Mouse (Mus musculus) right cerebral cortex, postnatal 10 days (tissue): Measurements from ENCODE around the gene Cers1.
A peak's percentile ranks its signal among the peaks of the same experiment; 100 is the strongest.

Source experiments
- DNase-seq, 2 experiments: peaks; one replicate each; pipeline ENCODE4 v3.0.0; 2021; ENCODE audit warnings: low spot score in 2 of 2

The Cers1 gene

DNA sequence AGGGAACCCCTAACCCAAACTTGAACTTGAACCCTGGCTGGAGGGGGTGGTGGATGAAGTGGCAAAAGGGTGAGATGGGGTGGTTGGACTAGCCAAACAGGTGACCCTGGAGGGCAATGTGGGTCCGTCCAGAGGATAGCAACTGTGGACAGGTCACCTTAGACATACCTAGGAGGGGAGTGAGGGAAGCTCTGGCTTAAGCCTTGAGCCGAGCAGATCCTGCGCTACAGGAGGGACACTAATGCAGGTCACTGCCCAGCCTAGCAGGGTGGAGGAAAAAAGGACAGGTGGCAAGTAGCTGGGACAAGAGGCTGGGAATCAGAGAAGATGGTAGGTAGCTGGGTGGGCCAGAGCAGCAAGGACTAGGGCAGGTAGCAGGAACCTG lies 36.4 kb downstream of the Cers1 start:
- DNase-seq, result peak in 1 of 2 experiments; percentile 48

DNA sequence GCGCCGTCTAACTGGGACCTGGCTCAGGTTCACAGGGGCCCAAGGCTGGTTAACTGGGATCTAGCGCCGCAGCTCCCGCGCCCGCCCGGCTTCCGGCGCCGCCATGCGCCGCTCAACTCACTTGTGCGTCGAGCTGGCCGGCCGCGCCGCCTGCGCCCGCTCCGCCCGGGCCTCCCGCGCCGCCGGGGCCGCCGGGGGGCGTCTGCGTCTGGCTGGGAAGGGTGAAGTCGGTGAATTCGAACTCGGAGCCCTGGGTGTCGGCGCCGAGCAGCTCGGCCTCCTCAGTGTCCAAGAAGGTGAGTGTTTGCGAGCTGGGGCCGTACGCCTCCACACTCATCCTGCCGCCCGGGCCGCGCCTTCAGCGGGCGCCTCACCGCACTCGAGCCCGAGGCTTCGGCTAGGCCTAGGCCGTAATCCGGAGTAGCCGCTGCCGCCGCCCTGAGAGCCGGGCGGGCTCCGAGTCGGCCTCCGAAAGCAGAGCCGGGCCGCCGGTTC lies 37.1 kb downstream of the Cers1 start:
- peak in 1 of 2 experiments; percentile 57 for DNase-seq

DNA sequence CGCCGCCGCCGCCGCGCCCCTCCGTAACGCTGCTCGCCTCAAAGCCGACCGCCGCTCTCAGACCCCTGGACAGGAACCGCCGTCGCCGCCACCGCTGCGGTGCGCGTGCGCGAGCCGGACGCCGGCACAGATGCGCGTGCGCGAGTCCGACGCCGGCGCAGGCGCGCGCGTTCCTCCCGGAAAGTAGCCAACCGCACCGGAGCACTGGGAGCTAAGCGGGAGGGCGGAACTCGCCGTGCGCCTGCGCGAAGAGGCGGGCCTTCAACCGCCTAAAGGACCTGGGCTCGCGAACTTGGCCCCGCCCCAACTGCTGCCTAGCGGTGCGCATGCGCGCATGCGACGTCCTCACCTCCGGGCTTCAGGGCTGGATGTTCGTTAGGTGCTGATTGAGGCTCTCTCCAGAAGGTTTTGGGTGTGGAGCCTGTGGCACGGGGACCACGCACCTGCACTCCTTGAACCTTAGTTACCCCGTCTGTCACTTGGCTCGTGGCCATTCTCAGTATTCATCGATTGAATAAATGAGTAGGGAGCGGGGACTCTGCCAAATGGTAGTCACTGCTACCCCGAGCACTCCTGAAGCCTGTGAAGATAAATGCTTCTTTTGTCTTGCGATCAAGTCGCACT lies 37.7 kb downstream of the Cers1 start, which contains the start of gene Upf1:
Gene Upf1, minus strand, starts transcription at position 85 of the 624 bp plus-strand sequence.
- peak; percentile 99 to 100 for DNase-seq

DNA sequence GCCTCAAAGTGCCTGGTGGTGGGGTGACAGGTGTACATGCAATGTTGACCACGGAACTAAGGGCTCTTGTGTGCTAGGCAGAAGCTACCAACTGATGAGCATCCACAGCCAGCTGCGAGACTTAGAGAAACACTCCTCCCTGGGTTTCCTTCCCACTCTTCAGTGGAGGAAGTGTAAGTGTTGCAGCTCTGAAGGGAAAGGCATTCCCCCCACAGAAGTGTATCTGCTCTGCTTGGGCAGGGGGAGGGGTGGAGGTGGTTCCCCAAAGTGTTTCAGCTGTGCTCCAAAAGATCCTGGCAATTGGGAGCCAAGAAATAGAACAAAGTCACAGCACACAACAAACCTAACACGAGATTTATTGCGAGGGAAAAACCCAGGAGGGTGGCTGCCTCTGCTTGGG lies 38.4 kb downstream of the Cers1 start:
- DNase-seq, result peak in 1 of 2 experiments; percentile 52

DNA sequence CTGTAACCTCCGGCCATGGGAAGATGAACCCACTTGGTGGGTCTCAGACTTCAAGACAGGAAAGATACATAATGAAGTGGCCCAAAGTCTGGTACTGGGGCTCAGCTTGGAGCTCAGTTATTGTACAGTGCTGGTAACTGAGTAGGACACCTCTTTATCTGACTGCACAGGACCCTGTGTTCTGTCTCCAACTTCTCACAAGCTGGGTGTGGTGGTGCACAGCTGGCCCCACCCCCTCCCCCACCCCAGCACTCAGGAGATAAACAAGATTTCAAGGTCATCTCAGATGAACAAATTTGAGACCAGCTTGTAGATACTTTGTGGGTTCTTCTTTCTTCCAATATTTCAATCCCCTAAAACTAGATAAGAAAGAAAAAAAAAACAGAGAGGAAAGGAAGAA lies 40.5 kb downstream of the Cers1 start:
- no peak for DNase-seq

DNA sequence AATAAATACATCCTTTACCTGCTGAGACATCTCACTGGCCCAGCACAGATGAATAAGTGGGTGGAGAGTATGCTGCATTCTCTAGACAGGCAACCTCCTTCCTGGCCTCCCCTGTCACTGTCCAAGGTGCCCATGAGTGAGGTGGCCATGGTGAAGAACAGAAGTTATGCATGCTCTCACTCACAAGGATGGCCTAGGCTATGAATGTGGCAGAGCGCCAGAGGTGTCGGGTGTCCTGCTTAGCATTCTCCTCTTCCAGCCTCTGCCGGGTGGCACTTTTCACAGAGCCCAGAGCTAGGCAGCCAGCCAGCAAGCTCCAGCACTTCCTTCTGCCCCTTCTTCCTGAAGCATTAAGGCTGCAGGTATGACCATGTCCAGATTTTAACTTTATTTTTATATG lies 43.8 kb downstream of the Cers1 start:
- peak in 1 of 2 experiments; percentile 55 for DNase-seq

DNA sequence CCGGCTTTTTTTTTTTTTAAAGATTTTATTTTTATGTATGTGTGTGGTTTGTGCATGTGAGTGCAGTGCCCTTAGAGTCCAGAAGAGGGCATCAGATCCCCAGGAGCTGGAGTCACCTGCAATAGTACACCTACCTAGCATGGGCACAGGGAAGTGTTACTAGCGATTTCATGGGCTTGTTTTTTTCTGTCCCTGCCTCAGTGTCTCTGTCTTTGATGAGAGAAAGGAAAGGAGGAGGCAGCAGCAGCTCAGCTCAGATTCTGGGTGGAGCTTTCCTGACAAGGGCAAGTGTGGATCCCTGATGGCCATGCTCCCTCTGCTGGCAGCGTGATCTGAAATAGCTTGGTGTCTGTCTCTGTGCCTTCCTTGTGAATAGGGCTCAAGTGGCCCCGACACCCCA lies 45.2 kb downstream of the Cers1 start:
- DNase-seq, result peak in 1 of 2 experiments; percentile 37

DNA sequence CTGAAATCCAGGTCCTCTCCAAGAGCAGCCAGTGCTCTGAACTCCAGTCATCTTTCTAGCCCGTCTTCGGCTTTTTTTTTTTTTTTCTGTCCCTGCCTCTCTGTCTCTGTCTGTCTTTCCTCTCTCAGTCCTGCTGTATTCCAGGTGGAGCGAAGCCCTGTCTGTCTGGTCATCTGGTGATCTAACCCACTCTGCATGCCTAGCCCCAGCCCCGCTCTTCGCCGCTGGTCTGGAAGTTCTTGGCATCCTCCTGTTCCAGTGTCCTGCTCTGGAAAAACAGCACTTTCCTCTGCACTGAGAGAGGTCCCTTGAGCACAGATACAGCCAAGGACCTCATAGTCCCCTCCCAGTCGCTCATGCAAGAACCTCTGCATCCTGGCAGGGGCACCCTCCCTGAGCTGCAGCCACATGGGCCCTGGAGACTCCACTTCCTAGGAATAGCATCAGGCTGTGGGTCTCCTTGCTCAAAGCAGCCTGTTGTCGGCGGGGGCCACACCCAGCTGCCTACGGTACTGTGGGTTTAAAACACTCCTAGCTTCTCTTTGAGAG lies 46.0 kb downstream of the Cers1 start:
- no peak for DNase-seq

DNA sequence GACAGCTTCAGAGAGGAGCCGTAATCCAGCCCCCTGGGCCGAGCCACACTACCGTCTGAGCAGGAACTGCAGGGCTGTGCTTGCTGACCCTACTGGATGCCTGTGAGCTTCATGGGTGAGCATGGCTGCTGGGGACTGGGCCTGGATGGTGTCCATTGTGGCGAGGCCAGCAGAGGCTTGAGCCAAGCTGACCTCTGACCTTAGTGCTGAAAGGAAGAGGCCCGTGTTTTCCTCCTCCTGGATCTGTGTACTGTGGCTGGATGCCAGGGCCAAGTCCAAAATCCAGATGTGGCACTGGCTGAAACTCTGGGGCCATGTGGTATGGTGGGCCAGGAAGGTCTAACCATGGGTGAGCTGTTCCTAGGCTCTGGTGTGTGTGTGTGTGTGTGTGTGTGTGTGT lies 48.5 kb downstream of the Cers1 start:
- peak in 1 of 2 experiments; percentile 30 for DNase-seq

DNA sequence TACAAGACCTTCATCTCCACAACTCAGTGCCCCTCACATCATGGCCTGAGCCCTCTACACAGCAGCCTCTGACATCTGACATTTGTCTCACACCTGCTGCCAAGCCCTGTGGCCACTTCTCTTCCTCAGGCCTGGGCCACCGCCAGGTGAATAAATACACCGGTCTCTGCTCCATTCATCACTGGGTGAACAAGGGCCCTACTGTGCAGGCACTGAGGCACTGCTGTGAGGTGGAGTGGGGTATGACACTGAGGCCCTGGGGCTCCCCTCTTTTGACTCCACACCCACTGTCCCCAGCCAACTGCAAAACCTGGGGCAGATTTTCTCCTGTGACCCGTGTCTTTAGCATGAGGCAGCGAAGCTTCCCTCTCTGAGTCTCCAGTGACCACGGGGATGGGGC lies 51.0 kb downstream of the Cers1 start:
- DNase-seq, result no peak

DNA sequence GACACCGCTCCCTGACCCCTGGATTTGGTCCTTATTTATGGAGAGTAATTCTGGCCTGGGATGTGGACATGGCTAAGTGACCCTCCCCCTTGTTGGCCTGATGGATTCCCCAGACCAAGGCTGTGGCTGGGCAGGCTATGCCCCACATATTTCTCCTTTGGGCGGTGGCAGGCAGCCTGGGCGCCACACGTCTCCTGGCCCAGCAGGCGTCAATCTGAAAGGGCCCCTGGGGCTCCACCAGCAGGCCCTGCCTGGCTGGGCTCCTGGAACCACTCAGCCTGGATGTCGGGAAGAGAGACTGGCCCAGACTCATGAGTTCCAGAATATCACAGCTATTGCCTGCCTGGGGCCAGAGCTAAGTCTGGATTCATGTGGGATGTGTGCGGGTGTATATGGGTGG lies 54.9 kb downstream of the Cers1 start:
- DNase-seq, result no peak

DNA sequence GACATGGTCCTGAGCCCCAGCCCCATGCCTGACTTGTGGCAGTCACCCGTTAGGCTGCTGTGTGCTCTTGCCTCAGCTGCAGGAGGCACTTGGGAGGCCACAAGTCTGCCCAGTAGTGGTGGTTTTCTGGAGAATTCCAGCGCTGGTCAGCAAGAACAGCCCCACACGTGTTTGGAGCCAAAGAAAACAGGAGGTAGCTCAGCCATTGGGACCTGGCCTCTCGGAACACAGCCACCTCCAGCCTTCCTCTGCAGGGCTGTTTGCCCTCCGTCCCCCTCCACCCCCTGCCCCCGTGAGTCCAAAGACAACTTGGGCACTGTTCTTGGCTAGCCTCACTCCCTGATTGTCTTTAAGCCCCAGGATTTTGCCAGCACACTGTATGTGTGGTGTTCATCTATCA lies 56.4 kb downstream of the Cers1 start:
- DNase-seq, result no peak

DNA sequence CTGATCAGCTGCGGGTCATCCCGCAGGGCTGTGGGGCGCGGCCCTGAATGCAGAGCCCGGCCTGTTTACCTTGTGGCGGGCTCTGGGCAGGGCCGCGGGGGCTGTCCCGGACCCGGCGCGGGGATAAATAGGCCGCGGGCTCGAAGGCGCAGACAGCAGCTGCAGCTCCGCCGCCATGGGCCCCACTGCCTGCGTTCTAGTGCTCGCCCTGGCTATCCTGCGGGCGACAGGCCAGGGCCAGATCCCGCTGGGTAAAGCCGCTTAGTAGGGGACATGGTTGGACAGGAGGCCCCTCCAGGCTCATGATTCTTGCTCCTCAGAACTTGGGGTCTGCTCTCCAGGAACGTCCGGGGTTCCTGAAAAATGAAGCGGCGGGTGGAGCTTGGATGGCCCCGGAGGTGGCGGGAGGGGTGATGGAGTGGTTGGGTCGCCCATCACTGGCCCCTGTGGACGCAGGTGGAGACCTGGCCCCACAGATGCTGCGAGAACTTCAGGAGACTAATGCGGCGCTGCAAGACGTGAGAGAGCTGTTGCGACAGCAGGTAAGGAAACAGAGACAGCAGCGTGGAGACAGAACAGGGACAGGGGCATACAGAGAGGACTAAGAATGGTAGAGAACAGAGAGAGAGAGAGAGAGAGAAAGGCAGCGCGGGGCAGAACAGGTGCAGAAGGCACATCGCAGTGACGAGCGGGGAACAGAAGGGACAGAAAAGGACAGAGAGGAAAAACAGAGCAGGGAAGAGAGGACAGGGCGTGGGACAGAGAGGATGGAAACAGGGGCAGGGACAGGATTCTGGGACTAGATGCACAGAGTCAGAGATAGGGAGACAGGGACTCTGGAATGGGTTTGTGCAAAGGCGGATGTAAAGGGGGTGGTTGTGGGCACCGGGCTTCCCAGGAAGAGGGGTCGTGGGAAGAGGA lies 58.1 kb downstream of the Cers1 start, which contains the start of gene Comp:
Gene Comp, plus strand, starts transcription at position 162 of the 921 bp plus-strand sequence.
- DNase-seq, result no peak

DNA sequence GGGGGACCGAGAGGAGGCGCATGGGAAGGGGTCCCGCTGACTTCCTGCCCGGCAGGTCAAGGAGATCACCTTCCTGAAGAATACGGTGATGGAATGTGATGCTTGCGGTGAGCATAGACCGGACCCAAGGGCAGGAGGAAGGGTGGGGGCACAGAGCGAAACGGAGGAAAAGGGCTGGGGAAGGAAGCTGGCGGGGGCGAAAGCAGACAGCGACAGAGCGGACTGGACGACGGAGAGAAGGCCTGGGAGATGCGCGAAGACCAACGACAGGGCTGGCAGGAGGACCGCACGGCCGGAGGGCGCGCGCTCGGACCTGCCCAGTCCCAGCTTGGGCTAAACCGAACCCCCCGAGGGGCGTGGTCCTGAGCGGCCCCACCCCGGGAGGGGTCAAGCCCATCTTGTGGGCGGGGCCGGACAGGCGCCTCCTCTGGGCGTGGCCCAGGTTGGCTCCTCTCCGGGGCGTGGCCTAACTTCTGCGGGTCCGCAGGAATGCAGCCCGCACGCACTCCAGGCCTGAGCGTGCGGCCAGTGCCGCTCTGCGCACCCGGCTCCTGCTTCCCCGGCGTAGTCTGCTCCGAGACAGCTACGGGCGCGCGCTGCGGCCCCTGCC lies 58.8 kb downstream of the Cers1 start:
- DNase-seq, result peak in 1 of 2 experiments; percentile 55

DNA sequence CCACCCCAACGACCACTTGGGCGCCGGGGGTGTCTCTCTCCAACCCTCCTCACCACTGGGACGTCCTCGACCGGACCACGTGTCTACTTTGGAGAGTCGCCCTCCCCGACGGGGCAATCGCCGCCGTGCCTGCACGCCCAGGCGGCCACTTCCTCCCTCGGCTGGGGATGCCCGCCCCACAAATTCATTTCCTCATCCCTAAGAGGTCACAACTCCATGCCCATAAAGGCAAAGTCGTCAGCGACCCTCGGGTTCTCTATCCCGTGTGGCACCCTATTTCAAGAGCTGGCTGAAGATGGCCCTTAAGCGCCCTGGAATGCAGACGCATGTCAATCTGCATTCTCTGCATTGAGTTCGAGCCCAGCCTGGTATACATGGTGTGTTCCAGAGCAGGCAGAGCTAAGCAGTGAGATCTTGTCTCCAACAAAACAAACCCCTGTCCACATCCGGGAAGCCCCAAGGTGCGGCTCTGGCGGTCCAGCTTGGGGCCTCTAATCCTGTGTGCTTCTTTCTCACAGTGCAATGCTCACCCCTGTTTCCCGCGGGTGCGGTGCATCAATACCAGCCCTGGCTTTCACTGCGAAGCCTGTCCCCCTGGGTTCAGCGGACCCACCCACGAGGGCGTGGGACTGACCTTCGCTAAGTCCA lies 59.8 kb downstream of the Cers1 start:
- DNase-seq, result no peak

DNA sequence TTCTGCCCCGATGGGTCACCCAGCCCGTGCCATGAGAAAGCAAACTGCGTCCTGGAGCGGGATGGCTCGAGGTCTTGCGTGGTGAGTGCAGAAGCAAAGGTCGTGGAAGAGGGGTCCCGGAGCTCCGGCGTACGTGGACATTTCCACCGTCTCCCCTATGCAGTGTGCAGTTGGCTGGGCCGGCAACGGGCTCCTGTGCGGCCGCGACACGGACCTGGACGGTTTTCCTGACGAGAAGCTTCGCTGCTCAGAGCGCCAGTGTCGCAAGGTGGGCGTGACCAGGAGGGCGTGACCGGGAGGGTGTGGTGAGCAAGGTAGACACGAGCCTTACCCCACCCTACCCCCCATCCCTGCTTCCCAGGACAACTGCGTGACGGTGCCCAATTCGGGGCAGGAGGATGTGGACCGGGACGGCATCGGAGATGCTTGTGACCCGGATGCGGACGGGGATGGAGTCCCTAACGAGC lies 60.7 kb downstream of the Cers1 start:
- DNase-seq, result peak in 1 of 2 experiments; percentile 29

DNA sequence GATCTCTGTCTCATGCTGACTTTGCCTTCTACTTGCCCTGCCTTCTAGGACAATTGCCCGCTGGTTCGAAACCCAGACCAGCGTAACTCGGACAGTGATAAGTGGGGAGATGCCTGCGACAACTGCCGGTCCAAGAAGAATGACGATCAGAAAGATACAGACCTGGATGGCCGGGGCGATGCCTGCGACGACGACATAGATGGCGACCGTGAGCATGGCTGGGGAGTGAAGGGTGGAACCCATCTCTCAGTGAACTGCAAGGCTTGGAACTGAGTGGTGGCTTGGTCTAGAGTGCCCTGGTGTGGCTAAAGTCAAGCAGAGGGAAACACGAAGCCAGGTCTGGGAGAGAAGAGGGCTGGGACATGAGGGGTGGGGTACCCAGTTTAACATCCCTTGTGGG lies 61.5 kb downstream of the Cers1 start:
- no peak for DNase-seq

DNA sequence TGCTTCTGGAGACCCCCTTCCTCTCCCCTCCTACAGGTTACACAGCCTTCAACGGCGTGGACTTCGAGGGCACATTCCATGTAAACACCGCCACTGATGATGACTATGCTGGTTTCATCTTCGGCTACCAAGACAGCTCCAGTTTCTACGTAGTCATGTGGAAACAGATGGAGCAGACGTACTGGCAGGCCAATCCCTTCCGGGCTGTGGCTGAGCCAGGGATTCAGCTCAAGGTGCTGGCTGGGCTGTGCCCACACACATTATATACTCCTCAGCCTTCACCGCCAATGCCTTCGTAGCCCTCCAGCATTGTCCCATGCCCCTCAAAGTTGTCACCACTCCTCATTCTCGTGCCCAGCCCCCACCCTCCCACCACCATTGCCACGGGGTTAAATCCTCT lies 64.5 kb downstream of the Cers1 start:
- DNase-seq, result no peak
